Mouse (Mus musculus): ENCODE measurements around the gene Gm17018. TPM values are rescaled to one million over a fixed set of nuclear protein-coding genes. Genes with fewer than 3 reads are reported as not detected.

Gm17018 gene
- polyA plus RNA-seq, 1 experiment: 25.7 TPM

DNA sequence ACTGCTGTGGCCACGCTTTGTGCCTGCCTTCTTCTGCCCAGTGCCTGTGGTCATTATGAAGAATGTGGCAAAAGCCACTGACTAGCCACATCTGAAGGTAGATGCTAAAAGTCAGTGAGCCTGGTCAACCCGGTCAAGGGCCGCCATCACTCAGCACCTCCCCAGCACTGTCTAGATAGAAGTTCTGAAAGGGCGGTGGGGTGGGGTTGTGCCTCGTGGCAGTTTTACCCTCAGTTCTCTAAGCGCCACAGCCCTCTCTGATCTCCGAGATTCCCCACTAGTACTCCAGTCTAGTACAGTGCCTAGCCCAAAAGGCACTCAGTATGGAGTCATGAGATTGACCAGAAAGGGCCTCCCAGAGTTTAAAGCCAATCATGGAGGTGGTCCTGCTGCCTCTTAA lies 33.7 kb downstream of the Gm17018 start:
- Histone ChIP-seq H3K36me3 (ENCODE audit: control insufficient read depth, insufficient read depth) (no peaks in the 10 kb centered on the region), H3ac (ENCODE audit: control insufficient read depth, insufficient read length, low read depth) (no peak overlapping the region), H3K4me3 (ENCODE audit: insufficient read depth, poor library complexity, severe bottlenecking) (no peak overlapping the region), H3K79me2 (ENCODE audit: control insufficient read depth, insufficient read depth) (no peaks in the 10 kb centered on the region), H3K27me3 (ENCODE audit: control insufficient read depth, insufficient read depth, insufficient read length) (no peaks in the 10 kb centered on the region), H3K79me3 (ENCODE audit: low read depth) (no peaks in the 10 kb centered on the region)
- TF ChIP-seq FOSL1 (IDR thresholded peaks at IDR 0.05; ENCODE audit: insufficient read depth, low read length, poor library complexity, severe bottlenecking) (no peak), CTCF (IDR thresholded peaks at IDR 0.05; ENCODE audit: control insufficient read depth, insufficient read depth, insufficient read length) (no peak), CEBPB (IDR thresholded peaks at IDR 0.05; ENCODE audit: low read depth) (no peak), MYOG (IDR thresholded peaks at IDR 0.05; ENCODE audit: control insufficient read depth, extremely low read depth, insufficient read length) (no peak), MYOD1 (IDR thresholded peaks at IDR 0.05; ENCODE audit: control insufficient read depth, insufficient read length, low read depth) (no peak)

DNA sequence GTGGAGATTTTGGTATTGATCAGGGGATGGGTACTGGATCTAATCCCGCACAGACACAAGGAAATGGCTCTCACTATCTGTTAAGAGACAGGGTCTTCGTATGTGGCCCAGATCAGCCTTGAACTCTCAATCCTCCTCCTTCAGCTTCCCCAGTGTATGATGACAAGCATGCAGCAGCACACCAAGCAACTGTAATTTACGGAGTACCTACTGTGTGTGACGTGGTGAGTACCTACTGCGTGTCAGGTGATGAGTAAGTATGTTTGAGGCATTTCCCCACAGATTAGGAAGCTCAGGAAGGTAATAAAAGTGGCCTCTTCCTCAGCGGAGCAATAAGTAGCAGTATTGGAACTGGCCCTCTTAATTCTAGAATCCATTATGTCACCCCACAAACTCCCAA lies 35.1 kb downstream of the Gm17018 start:
- H3K4me3 ChIP-seq (ENCODE audit: insufficient read depth, poor library complexity, severe bottlenecking): no peak overlapping the region
- H3K79me3 ChIP-seq (ENCODE audit: low read depth): no peaks in the 10 kb centered on the region
- TF ChIP-seq MAX (IDR thresholded peaks at IDR 0.05) (no peak), USF1 (IDR thresholded peaks at IDR 0.05; ENCODE audit: low read depth) (no peak), FOSL1 (IDR thresholded peaks at IDR 0.05; ENCODE audit: insufficient read depth, low read length, poor library complexity, severe bottlenecking) (no peak), CTCF (IDR thresholded peaks at IDR 0.05; ENCODE audit: control insufficient read depth, insufficient read depth, insufficient read length) (no peak), CEBPB (IDR thresholded peaks at IDR 0.05; ENCODE audit: low read depth) (no peak), MYOD1 (IDR thresholded peaks at IDR 0.05; ENCODE audit: control insufficient read depth, insufficient read length, low read depth) (no peak)
- H3K27me3 ChIP-seq (ENCODE audit: control insufficient read depth, insufficient read depth, insufficient read length): no peaks in the 10 kb centered on the region
- no peak overlapping the region for H3ac ChIP-seq (ENCODE audit: control insufficient read depth, insufficient read length, low read depth)
- no peaks in the 10 kb centered on the region for H3K79me2 ChIP-seq (ENCODE audit: control insufficient read depth, insufficient read depth)
- H3K36me3 ChIP-seq (ENCODE audit: control insufficient read depth, insufficient read depth): no peaks in the 10 kb centered on the region

DNA sequence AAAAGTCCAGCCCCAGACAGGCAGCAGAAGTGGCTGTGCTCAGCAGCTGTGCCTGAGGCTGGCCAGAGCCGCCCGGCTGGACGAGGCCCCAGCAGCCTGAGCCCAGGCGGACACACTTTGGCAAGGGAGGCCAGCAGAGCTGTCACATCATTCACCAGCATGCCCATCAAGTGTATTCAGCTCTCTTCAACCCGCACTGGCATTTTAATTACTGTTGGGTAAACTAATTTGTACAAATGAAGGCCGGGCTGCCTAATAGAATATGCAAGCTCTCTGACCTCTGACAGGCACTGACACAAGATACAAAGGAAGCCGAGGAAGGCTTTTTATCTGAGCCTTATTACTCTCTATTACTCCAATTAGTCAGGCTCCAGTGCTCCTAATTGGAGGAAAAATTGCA lies 35.6 kb downstream of the Gm17018 start:
- TF ChIP-seq MAX (IDR thresholded peaks at IDR 0.05) (no peak), USF1 (IDR thresholded peaks at IDR 0.05; ENCODE audit: low read depth) (no peak), MYOG (IDR thresholded peaks at IDR 0.05; ENCODE audit: control insufficient read depth, extremely low read depth, insufficient read length) (no peak), CTCF (IDR thresholded peaks at IDR 0.05; ENCODE audit: control insufficient read depth, insufficient read depth, insufficient read length) (no peak), FOSL1 (IDR thresholded peaks at IDR 0.05; ENCODE audit: insufficient read depth, low read length, poor library complexity, severe bottlenecking) (no peak), MYOD1 (IDR thresholded peaks at IDR 0.05; ENCODE audit: control insufficient read depth, insufficient read length, low read depth) (no peak), CEBPB (IDR thresholded peaks at IDR 0.05; ENCODE audit: low read depth) (no peak)
- H3K27me3 ChIP-seq (ENCODE audit: control insufficient read depth, insufficient read depth, insufficient read length): no peaks in the 10 kb centered on the region
- no peak overlapping the region for H3ac ChIP-seq (ENCODE audit: control insufficient read depth, insufficient read length, low read depth)
- no peak overlapping the region for H3K4me3 ChIP-seq (ENCODE audit: insufficient read depth, poor library complexity, severe bottlenecking)
- no peaks in the 10 kb centered on the region for H3K79me2 ChIP-seq (ENCODE audit: control insufficient read depth, insufficient read depth)
- H3K36me3 ChIP-seq (ENCODE audit: control insufficient read depth, insufficient read depth): no peaks in the 10 kb centered on the region
- H3K79me3 ChIP-seq (ENCODE audit: low read depth): no peaks in the 10 kb centered on the region

DNA sequence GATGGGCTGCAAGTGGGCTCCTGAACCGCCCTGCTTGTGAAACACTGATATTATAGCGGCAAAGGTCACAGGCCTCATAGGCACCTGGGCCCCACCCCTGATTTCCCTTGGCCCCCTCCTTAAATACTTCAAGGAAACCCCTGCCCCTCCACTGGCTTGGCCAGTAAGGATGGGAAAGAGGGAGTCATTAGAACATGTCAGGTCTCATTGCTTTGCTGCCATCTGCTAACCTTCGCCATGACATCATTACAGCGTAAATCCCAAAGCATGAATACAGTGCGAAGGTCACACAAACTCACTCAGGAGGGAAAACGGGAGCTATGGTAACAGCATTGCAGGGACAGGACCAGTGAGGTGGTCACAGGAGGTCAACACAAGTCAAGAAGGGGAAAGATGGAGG lies 36.0 kb downstream of the Gm17018 start:
- Histone ChIP-seq H3K36me3 (ENCODE audit: control insufficient read depth, insufficient read depth) (no peaks in the 10 kb centered on the region), H3K79me3 (ENCODE audit: low read depth) (no peaks in the 10 kb centered on the region), H3K27me3 (ENCODE audit: control insufficient read depth, insufficient read depth, insufficient read length) (no peaks in the 10 kb centered on the region), H3K79me2 (ENCODE audit: control insufficient read depth, insufficient read depth) (no peaks in the 10 kb centered on the region), H3K4me3 (ENCODE audit: insufficient read depth, poor library complexity, severe bottlenecking) (no peak overlapping the region), H3ac (ENCODE audit: control insufficient read depth, insufficient read length, low read depth) (no peak overlapping the region)
- TF ChIP-seq FOSL1 (IDR thresholded peaks at IDR 0.05; ENCODE audit: insufficient read depth, low read length, poor library complexity, severe bottlenecking) (no peak), MAX (IDR thresholded peaks at IDR 0.05) (no peak), CEBPB (IDR thresholded peaks at IDR 0.05; ENCODE audit: low read depth) (no peak), CTCF (IDR thresholded peaks at IDR 0.05; ENCODE audit: control insufficient read depth, insufficient read depth, insufficient read length) (no peak), MYOD1 (IDR thresholded peaks at IDR 0.05; ENCODE audit: control insufficient read depth, insufficient read length, low read depth) (no peak), USF1 (IDR thresholded peaks at IDR 0.05; ENCODE audit: low read depth) (no peak), MYOG (IDR thresholded peaks at IDR 0.05; ENCODE audit: control insufficient read depth, extremely low read depth, insufficient read length) (no peak)

DNA sequence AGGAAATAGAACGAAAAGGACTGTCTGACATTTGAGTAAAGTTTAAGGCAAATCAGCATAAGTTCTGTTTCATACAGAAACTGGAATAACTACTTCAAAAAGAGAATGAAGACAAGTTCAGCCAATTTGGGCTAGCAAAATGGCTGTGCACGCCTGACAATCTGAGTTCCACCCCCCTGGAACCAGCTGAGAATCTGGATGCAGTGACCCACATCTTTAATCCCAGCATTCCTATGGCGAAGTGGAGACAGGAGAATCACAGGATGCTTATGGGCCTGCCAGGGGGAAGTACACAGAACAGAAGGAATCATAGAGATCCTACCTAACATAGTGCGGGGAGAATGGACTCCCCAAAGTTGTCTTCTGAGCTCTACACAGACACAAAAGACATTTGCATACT lies 36.7 kb downstream of the Gm17018 start:
- H3K27me3 ChIP-seq (ENCODE audit: control insufficient read depth, insufficient read depth, insufficient read length): no peaks in the 10 kb centered on the region
- no peak overlapping the region for H3K4me3 ChIP-seq (ENCODE audit: insufficient read depth, poor library complexity, severe bottlenecking)
- H3ac ChIP-seq (ENCODE audit: control insufficient read depth, insufficient read length, low read depth): no peak overlapping the region
- TF ChIP-seq MYOG (IDR thresholded peaks at IDR 0.05; ENCODE audit: control insufficient read depth, extremely low read depth, insufficient read length) (no peak), USF1 (IDR thresholded peaks at IDR 0.05; ENCODE audit: low read depth) (no peak), MAX (IDR thresholded peaks at IDR 0.05) (no peak), FOSL1 (IDR thresholded peaks at IDR 0.05; ENCODE audit: insufficient read depth, low read length, poor library complexity, severe bottlenecking) (no peak), MYOD1 (IDR thresholded peaks at IDR 0.05; ENCODE audit: control insufficient read depth, insufficient read length, low read depth) (no peak), CEBPB (IDR thresholded peaks at IDR 0.05; ENCODE audit: low read depth) (no peak), CTCF (IDR thresholded peaks at IDR 0.05; ENCODE audit: control insufficient read depth, insufficient read depth, insufficient read length) (no peak)
- no peaks in the 10 kb centered on the region for H3K79me3 ChIP-seq (ENCODE audit: low read depth)
- H3K79me2 ChIP-seq (ENCODE audit: control insufficient read depth, insufficient read depth): no peaks in the 10 kb centered on the region
- H3K36me3 ChIP-seq (ENCODE audit: control insufficient read depth, insufficient read depth): no peaks in the 10 kb centered on the region

DNA sequence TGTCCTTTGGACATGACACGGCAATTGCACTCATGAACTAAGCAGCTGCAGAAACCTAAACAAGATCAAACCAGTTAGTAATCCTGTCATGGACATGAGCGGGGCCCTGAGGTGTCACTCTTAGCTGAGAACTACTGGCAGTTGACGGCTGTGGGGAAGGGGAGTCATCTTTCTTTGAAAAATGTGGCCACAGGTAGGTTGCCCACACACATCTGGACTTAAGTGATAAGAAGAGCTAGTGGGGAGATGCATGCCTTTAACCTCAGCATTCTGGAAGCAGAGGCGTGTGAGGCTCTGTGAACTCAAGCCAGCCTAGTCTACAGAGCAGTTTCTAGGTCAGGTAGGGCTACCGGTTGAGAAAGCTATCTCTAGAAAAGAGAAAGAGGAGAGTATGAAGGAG lies 42.2 kb downstream of the Gm17018 start:
- H3ac ChIP-seq (ENCODE audit: control insufficient read depth, insufficient read length, low read depth): no peak overlapping the region
- no peaks in the 10 kb centered on the region for H3K36me3 ChIP-seq (ENCODE audit: control insufficient read depth, insufficient read depth)
- no peaks in the 10 kb centered on the region for H3K79me3 ChIP-seq (ENCODE audit: low read depth)
- no peak overlapping the region for H3K4me3 ChIP-seq (ENCODE audit: insufficient read depth, poor library complexity, severe bottlenecking)
- TF ChIP-seq MYOG (IDR thresholded peaks at IDR 0.05; ENCODE audit: control insufficient read depth, extremely low read depth, insufficient read length) (no peak), CEBPB (IDR thresholded peaks at IDR 0.05; ENCODE audit: low read depth) (no peak), USF1 (IDR thresholded peaks at IDR 0.05; ENCODE audit: low read depth) (no peak), CTCF (IDR thresholded peaks at IDR 0.05; ENCODE audit: control insufficient read depth, insufficient read depth, insufficient read length) (no peak), FOSL1 (IDR thresholded peaks at IDR 0.05; ENCODE audit: insufficient read depth, low read length, poor library complexity, severe bottlenecking) (no peak), MAX (IDR thresholded peaks at IDR 0.05) (no peak), MYOD1 (IDR thresholded peaks at IDR 0.05; ENCODE audit: control insufficient read depth, insufficient read length, low read depth) (no peak)
- no peaks in the 10 kb centered on the region for H3K27me3 ChIP-seq (ENCODE audit: control insufficient read depth, insufficient read depth, insufficient read length)
- no peaks in the 10 kb centered on the region for H3K79me2 ChIP-seq (ENCODE audit: control insufficient read depth, insufficient read depth)

Measured in C2C12 (cell line).